Mouse (Mus musculus): ENCODE results near the gene Ciita. TPM values are rescaled to one million over a fixed set of nuclear protein-coding genes. Genes with fewer than 3 reads are reported as not detected.

Gene Ciita
- polyA plus RNA-seq, 1 experiment, result 0.01 TPM

DNA sequence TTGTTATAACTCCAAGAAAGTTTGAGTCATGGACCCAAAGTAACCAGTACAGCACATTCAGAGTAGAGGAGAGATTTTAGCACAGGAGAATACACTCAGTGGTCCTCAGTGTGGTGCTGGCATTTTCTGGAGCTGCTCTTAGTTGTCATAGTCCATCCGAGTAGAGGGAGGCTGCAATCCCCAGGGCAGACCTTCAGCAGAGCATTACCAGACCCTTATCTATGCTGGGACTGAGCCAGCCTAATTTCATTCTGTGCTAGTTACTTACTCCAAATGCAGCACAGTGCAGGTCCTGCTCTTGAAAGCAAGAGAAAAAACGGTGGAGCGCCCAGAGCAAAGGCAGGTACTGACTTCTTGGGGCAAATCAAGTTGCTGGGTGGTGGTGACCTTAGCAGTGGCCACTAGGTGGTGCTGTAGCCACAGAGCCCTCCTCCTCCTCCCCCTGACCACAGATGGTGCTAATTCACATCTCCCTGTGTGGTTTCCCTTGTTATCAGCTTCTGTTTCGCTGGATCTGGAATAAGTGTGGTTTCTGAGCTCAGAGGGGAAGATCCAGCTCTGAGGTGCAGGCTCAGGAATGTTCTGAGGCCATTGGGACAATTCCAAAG, 85.5 kb downstream of the Ciita start:
- Histone ChIP-seq H3K36me3 (ENCODE audit: control insufficient read depth, insufficient read depth) (no peaks in the 10 kb centered on the region), H3ac (ENCODE audit: control insufficient read depth, insufficient read length) (no peak overlapping the region), H3K27me3 (ENCODE audit: control insufficient read depth, insufficient read depth, insufficient read length) (no peaks in the 10 kb centered on the region)

DNA sequence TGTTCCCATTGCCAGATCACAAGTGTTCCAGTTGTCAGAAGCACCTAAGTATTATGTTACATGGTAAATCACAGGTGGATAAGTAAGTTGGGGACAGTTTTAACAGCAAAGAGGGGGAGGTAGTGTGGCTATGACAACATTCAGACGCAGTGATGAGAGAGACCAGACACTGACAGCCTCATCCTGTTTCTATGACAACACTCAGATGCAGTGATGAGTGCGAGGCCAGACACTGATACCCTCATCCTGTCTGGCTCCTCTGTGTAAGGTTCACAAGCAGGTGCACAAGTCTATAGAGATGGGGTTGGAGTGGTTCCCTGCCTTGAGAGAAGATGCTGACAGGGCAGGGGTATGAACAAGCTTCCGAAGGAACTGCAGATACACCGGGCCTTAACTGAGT, 87.3 kb downstream of the Ciita start:
- Histone ChIP-seq H3K79me2 (ENCODE audit: control insufficient read depth, insufficient read depth) (no peaks in the 10 kb centered on the region), H3K4me3 (no peak overlapping the region), H3K4me2 (ENCODE audit: low read depth) (no peak overlapping the region), H3ac (ENCODE audit: control insufficient read depth, insufficient read length) (no peak overlapping the region), H3K36me3 (ENCODE audit: control insufficient read depth, insufficient read depth) (peaks cover 5% of the 10 kb centered on the region), H3K27me3 (ENCODE audit: control insufficient read depth, insufficient read depth, insufficient read length) (no peaks in the 10 kb centered on the region)
- TF ChIP-seq E2F4 (IDR thresholded peaks at IDR 0.05; ENCODE audit: insufficient read depth) (no peak), USF1 (IDR thresholded peaks at IDR 0.05; ENCODE audit: low read depth) (no peak), POLR2A (IDR thresholded peaks at IDR 0.05; ENCODE audit: insufficient read length, low read depth) (no peak), MYOG (IDR thresholded peaks at IDR 0.05; ENCODE audit: control insufficient read depth in 1 of 3, insufficient read depth in 1 of 3, insufficient read length in 2 of 3, low read depth in 2 of 3) (no peak), TCF3 (IDR thresholded peaks at IDR 0.05; ENCODE audit: insufficient read length, low read depth) (no peak), MYOD1 (IDR thresholded peaks at IDR 0.05; ENCODE audit: control insufficient read depth in 1 of 3, insufficient read length in 2 of 3, low read depth in 2 of 3) (no peak), MAX (IDR thresholded peaks at IDR 0.05; ENCODE audit: low read depth) (no peak), CEBPB (IDR thresholded peaks at IDR 0.05; ENCODE audit: insufficient read depth, poor library complexity, severe bottlenecking) (no peak), REST (IDR thresholded peaks at IDR 0.05; ENCODE audit: insufficient read depth, insufficient read length) (no peak), TCF12 (IDR thresholded peaks at IDR 0.05; ENCODE audit: insufficient read depth, poor library complexity, severe bottlenecking) (no peak), POLR2AphosphoS2 (IDR thresholded peaks at IDR 0.05; ENCODE audit: insufficient read length, low read depth) (no peak), SRF (IDR thresholded peaks at IDR 0.05; ENCODE audit: control insufficient read depth, insufficient read length, low read depth) (no peak)

More for the DNA sequence above, 85.5 kb downstream of the Ciita start:
- Histone ChIP-seq H3K4me3 (no peak overlapping the region), H3K79me2 (ENCODE audit: control insufficient read depth, insufficient read depth) (no peaks in the 10 kb centered on the region), H3K4me2 (ENCODE audit: low read depth) (no peak overlapping the region)
- TF ChIP-seq CEBPB (IDR thresholded peaks at IDR 0.05; ENCODE audit: insufficient read depth, poor library complexity, severe bottlenecking) (no peak), MYOD1 (IDR thresholded peaks at IDR 0.05; ENCODE audit: control insufficient read depth in 1 of 3, insufficient read length in 2 of 3, low read depth in 2 of 3) (peak in 1 of 3 experiments; percentile 27)

DNA sequence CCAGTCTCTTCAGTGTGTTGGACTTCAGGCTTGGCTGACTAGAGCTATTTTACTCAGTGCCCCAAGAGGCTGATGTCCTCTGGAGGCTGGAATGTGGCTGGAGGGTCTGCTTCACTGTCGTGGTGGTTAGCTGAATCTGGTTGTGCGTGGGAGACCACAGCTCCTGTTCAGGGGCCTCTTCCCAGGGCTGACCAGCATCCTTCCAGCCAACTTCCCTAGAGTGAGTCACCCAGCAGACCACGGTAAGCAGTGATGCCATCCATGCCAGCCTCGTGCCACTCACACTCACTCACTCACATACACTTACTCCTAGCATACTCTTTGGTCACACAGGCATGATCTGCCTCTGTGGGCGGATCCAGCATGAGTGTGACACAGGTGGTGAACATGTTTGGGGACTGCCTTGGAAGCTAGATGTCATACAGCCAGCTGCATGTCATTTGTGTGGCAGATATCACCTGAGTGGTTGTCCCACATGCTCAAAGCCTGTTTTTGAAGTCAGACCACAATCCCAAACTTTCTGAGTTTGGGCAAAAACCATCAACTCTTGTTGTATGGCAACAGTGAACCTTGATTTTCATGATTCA, 90.0 kb downstream of the Ciita start:
- Histone ChIP-seq H3K4me2 (ENCODE audit: low read depth) (no peak overlapping the region), H3K4me3 (no peak overlapping the region), H3K36me3 (ENCODE audit: control insufficient read depth, insufficient read depth) (peaks cover 13% of the 10 kb centered on the region), H3K27me3 (ENCODE audit: control insufficient read depth, insufficient read depth, insufficient read length) (no peaks in the 10 kb centered on the region), H3K79me2 (ENCODE audit: control insufficient read depth, insufficient read depth) (no peaks in the 10 kb centered on the region), H3ac (ENCODE audit: control insufficient read depth, insufficient read length) (no peak overlapping the region)
- TF ChIP-seq USF1 (IDR thresholded peaks at IDR 0.05; ENCODE audit: low read depth) (no peak), MYOD1 (IDR thresholded peaks at IDR 0.05; ENCODE audit: control insufficient read depth in 1 of 3, insufficient read length in 2 of 3, low read depth in 2 of 3) (no peak), TCF3 (IDR thresholded peaks at IDR 0.05; ENCODE audit: insufficient read length, low read depth) (no peak), POLR2AphosphoS2 (IDR thresholded peaks at IDR 0.05; ENCODE audit: insufficient read length, low read depth) (no peak), MYOG (IDR thresholded peaks at IDR 0.05; ENCODE audit: control insufficient read depth in 1 of 3, insufficient read depth in 1 of 3, insufficient read length in 2 of 3, low read depth in 2 of 3) (no peak), TCF12 (IDR thresholded peaks at IDR 0.05; ENCODE audit: insufficient read depth, poor library complexity, severe bottlenecking) (no peak), SRF (IDR thresholded peaks at IDR 0.05; ENCODE audit: control insufficient read depth, insufficient read length, low read depth) (no peak), MAX (IDR thresholded peaks at IDR 0.05; ENCODE audit: low read depth) (no peak), CEBPB (IDR thresholded peaks at IDR 0.05; ENCODE audit: insufficient read depth, poor library complexity, severe bottlenecking) (no peak), POLR2A (IDR thresholded peaks at IDR 0.05; ENCODE audit: insufficient read length, low read depth) (no peak), E2F4 (IDR thresholded peaks at IDR 0.05; ENCODE audit: insufficient read depth) (no peak), REST (IDR thresholded peaks at IDR 0.05; ENCODE audit: insufficient read depth, insufficient read length) (no peak)

DNA sequence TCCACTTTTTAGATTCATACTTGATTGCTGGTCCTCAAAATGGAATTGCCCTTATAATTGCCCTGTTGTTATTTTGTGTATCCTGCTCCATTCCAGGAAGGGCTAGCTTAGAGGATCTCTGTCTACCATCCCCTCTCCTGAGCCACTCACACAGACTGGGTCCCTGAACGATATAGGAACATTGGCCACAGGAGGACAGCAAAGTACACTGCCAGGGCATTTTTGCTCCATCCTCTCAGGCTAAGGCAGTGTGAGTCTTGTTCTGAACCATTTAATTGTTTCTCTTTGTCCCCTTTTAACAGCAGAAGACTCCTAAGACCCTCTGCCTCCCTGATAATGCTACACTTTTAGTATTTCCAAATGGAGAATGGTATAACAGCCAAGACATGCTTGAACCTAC, 90.8 kb downstream of the Ciita start:
- Histone ChIP-seq H3K4me2 (ENCODE audit: low read depth) (no peak overlapping the region), H3ac (ENCODE audit: control insufficient read depth, insufficient read length) (no peak overlapping the region), H3K36me3 (ENCODE audit: control insufficient read depth, insufficient read depth) (peaks cover 13% of the 10 kb centered on the region), H3K79me2 (ENCODE audit: control insufficient read depth, insufficient read depth) (no peaks in the 10 kb centered on the region), H3K4me3 (no peak overlapping the region), H3K27me3 (ENCODE audit: control insufficient read depth, insufficient read depth, insufficient read length) (no peaks in the 10 kb centered on the region)
- TF ChIP-seq SRF (IDR thresholded peaks at IDR 0.05; ENCODE audit: control insufficient read depth, insufficient read length, low read depth) (no peak), MAX (IDR thresholded peaks at IDR 0.05; ENCODE audit: low read depth) (no peak), USF1 (IDR thresholded peaks at IDR 0.05; ENCODE audit: low read depth) (no peak), POLR2A (IDR thresholded peaks at IDR 0.05; ENCODE audit: insufficient read length, low read depth) (no peak), POLR2AphosphoS2 (IDR thresholded peaks at IDR 0.05; ENCODE audit: insufficient read length, low read depth) (no peak), REST (IDR thresholded peaks at IDR 0.05; ENCODE audit: insufficient read depth, insufficient read length) (no peak), CEBPB (IDR thresholded peaks at IDR 0.05; ENCODE audit: insufficient read depth, poor library complexity, severe bottlenecking) (no peak), E2F4 (IDR thresholded peaks at IDR 0.05; ENCODE audit: insufficient read depth) (no peak), MYOG (IDR thresholded peaks at IDR 0.05; ENCODE audit: control insufficient read depth in 1 of 3, insufficient read depth in 1 of 3, insufficient read length in 2 of 3, low read depth in 2 of 3) (no peak), MYOD1 (IDR thresholded peaks at IDR 0.05; ENCODE audit: control insufficient read depth in 1 of 3, insufficient read length in 2 of 3, low read depth in 2 of 3) (no peak), TCF3 (IDR thresholded peaks at IDR 0.05; ENCODE audit: insufficient read length, low read depth) (no peak), TCF12 (IDR thresholded peaks at IDR 0.05; ENCODE audit: insufficient read depth, poor library complexity, severe bottlenecking) (no peak)

Data from myocyte (in vitro differentiated cells).